Mouse (Mus musculus) bone marrow macrophage, adult 2 months (primary cell): ENCODE measurements around the gene Htr3b.

Source experiments
- CTCF ChIP-seq: IDR thresholded peaks from 2 replicates; pipeline ENCODE4 v1.5.1; 2012; ENCODE audit warnings: low read depth, mild to moderate bottlenecking, low read length, moderate library complexity
- POLR2A ChIP-seq: IDR thresholded peaks from 2 replicates; pipeline ENCODE4 v1.6.1; 2012; ENCODE audit warnings: mild to moderate bottlenecking, low read depth, low read length, borderline replicate concordance

DNA sequence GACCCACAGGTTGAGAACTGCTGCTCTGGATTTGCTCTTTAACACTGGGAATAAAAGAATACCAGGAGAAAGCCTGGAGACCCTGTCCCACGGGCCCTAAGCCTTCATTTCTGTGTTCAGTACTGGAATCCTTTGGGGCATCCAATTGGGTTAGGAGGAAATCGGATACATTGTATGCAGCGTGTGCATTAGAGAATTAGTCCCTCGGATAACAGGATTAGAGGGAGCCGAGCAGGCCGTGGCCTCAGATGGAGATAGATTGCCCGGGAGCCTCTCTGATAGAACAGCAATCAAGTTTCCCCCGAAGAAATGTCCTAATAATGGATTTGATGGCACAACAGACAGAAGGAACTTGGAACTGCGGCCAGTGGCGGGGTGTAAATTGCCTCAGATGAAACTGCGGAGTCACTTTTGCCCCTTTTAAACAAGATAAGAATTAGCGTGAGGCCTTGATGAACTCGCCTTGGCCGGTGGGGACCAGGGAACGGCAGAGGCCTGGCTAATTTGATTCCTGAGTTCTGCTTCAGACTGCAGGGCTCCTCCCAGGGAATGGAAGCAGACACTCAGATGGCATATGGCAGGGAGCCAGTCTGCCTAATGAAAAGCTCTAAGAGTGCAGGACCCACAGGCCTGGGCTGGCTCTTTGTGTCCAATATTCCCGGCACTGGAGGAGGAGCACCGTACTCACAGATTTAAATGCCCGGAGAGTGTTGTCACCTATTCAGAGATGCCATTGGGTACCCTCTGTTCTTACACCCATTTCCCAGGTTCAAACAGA, 48.6 kb downstream of the Htr3b start:
- TF ChIP-seq CTCF, result no peak
- TF ChIP-seq POLR2A, result no peak
